Mouse (Mus musculus) erythroid progenitor cell, adult 5-6 weeks (primary cell): Measurements from ENCODE around the gene Dffa. TPM values are rescaled to one million over a fixed set of nuclear protein-coding genes. Genes with fewer than 3 reads are reported as not detected.
"Not testable (repeated sequence)": the region's sequence is repeated elsewhere in the genome, so short reads cannot be mapped to it uniquely, and the experiment has no call there.

Experiments
- ATAC-seq: replicated peaks from 2 replicates; pipeline ENCODE4 v1.8.0; 2016; ENCODE audit warnings: moderate number of reproducible peaks, mild to moderate bottlenecking, moderate TSS enrichment, inconsistent platforms; ENCODE audit not compliant: poor library complexity, low FRiP score, severe bottlenecking
- total RNA-seq, 2 experiments: library from RNA; stranded (forward) in 1 of 2; stranded (reverse) in 1 of 2; fragments of 150-400 nt in 1 of 2; fragments of 186-747, 209-891 nt in 1 of 2; gene quantifications; 2 replicates each; pipeline versions ENCODE4 v1.2.3 to v1.2.4; 2015 to 2017; ENCODE audit warnings: low replicate concordance in 2 of 2

Gene Dffa
- total RNA-seq, 2 experiments from 2014 or later, result 3.0 to 10.5 TPM

- ATAC-seq, result no peak
Observed at GRCm38 (mm10) chr4:149143594-149143993, 39.6 kb downstream of the Dffa start.

- peak; percentile 80 for ATAC-seq
Observed at GRCm38 (mm10) chr4:149144459-149144858, 40.5 kb downstream of the Dffa start.

- no peak for ATAC-seq
Observed at GRCm38 (mm10) chr4:149145151-149145550, 41.2 kb downstream of the Dffa start.

- ATAC-seq, result no peak
Observed at GRCm38 (mm10) chr4:149147528-149147927, 43.6 kb downstream of the Dffa start.

GRCm38 (mm10) chr4:149148084-149148483 lies 44.1 kb downstream of the Dffa start:
- no peak for ATAC-seq

- ATAC-seq, result no peak
Observed at GRCm38 (mm10) chr4:149149196-149149595, 45.2 kb downstream of the Dffa start.

GRCm38 (mm10) chr4:149149611-149150010 lies 45.7 kb downstream of the Dffa start:
- ATAC-seq, result no peak

- ATAC-seq, result no peak
Observed at GRCm38 (mm10) chr4:149150256-149150655, 46.3 kb downstream of the Dffa start.

GRCm38 (mm10) chr4:149150721-149151120 lies 46.8 kb downstream of the Dffa start:
- no peak for ATAC-seq

GRCm38 (mm10) chr4:149154859-149155258 lies 50.9 kb downstream of the Dffa start:
- no peak for ATAC-seq

GRCm38 (mm10) chr4:149155711-149156110 lies 51.8 kb downstream of the Dffa start:
- ATAC-seq, result no peak

GRCm38 (mm10) chr4:149157415-149157973 lies 53.5 kb downstream of the Dffa start:
- ATAC-seq, result no peak

- no peak for ATAC-seq
Observed at GRCm38 (mm10) chr4:149159203-149159602, 55.3 kb downstream of the Dffa start.

- ATAC-seq, result no peak
Observed at GRCm38 (mm10) chr4:149159891-149160290, 55.9 kb downstream of the Dffa start.

- no peak for ATAC-seq
Observed at GRCm38 (mm10) chr4:149161166-149161565, 57.2 kb downstream of the Dffa start.

GRCm38 (mm10) chr4:149163196-149163595 lies 59.2 kb downstream of the Dffa start:
- no peak for ATAC-seq

GRCm38 (mm10) chr4:149164150-149164549 lies 60.2 kb downstream of the Dffa start:
- ATAC-seq, result no peak

- peak; percentile 98 for ATAC-seq
Observed at GRCm38 (mm10) chr4:149166215-149166946, 62.4 kb downstream of the Dffa start, which contains the start of gene Pgd. TSS of gene Pgd (minus strand) at chr4:149166771.

GRCm38 (mm10) chr4:149166957-149167611 lies 63.1 kb downstream of the Dffa start:
- peak; percentile 48 for ATAC-seq

GRCm38 (mm10) chr4:149168016-149168415 lies 64.1 kb downstream of the Dffa start:
- ATAC-seq, result no peak

- ATAC-seq, result not testable (repeated sequence)
Observed at GRCm38 (mm10) chr4:149169926-149170325, 66.0 kb downstream of the Dffa start.
